Mouse (Mus musculus) olfactory bulb, adult 2 months (tissue): ENCODE results near the gene Srr.

Source experiments
- CTCF ChIP-seq: fragments of 200-500 bp; IDR thresholded peaks from 2 replicates; pipeline ENCODE4 v1.5.1; 2012; ENCODE audit warnings: low read depth, mild to moderate bottlenecking, low read length, moderate library complexity; ENCODE audit not compliant: insufficient read depth
- POLR2A ChIP-seq: fragments of 200-500 bp; IDR thresholded peaks from 2 replicates; pipeline ENCODE4 v1.6.1; 2012; ENCODE audit warnings: mild to moderate bottlenecking, low read depth, low read length, moderate library complexity; ENCODE audit not compliant: insufficient read depth

- TF ChIP-seq CTCF (no peak), POLR2A (no peak)
These were observed 37.2 kb upstream of the Srr start for GRCm38 (mm10) chr11:74962846-74963407.
